Mouse (Mus musculus): ENCODE results near the gene Olfr448.
A peak's percentile ranks its signal among the peaks of the same experiment; 100 is the strongest.

DNA sequence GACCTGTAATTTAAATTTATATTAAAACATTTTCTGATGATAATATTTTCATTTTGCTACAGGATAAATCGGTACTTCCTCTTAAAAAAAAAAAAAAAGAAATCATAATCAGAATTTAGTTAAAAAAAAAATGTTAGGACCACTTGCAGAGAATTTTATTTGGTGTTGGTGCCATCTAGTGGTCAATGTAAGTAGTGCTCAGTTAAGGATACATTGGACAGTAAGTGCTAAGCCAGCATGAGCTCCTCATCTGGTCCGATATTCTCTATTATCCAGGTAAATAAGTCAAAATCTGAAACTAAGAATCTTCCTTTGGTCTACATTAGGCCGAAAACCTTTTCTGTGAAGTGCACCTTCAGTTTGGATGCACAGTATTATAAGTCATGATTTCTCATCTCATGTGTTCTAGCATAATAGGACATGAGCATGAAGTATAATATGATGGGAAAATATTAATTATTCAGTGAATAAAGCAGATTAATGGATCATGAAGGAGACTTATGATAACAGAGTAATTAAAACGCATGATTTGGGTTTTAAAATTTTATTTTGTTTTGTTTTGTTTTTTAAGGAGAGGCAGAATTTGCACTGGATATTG lies 29.9 kb upstream of the Olfr448 start:
- TF ChIP-seq TAL1 (IDR thresholded peaks at IDR 0.05; ENCODE audit: low read length) (no peak), ELF1 (IDR thresholded peaks at IDR 0.05; ENCODE audit: low read depth, low read length) (no peak), POLR2A (IDR thresholded peaks at IDR 0.05; ENCODE audit: control insufficient read depth in 1 of 2, insufficient read depth in 1 of 2, low read depth in 1 of 2, low read length in 2 of 2, poor library complexity in 1 of 2) (no peak), HCFC1 (IDR thresholded peaks at IDR 0.05; ENCODE audit: low read depth, low read length) (no peak), CTCF (IDR thresholded peaks at IDR 0.05 in 2 of 3, conservative IDR thresholded peaks at IDR 0.05 in 1 of 3; ENCODE audit: control insufficient read depth in 1 of 3, insufficient read depth in 1 of 3, low read depth in 2 of 3, low read length in 3 of 3, poor library complexity in 1 of 3, severe bottlenecking in 1 of 3) (peak; percentile 19 to 65 (median 52); a peak in 5 of 6 replicates), KAT2A (conservative IDR thresholded peaks at IDR 0.05; ENCODE audit: low read depth, low read length) (no peak), MAX (IDR thresholded peaks at IDR 0.05; ENCODE audit: low read length) (no peak), POLR2AphosphoS2 (IDR thresholded peaks at IDR 0.05; ENCODE audit: low read length) (no peak), E2F4 (IDR thresholded peaks at IDR 0.05; ENCODE audit: borderline replicate concordance, low read depth, low read length) (no peak)
